Mouse (Mus musculus) lung, adult 2 months (tissue): Measurements from ENCODE around the gene Ctdsp2.

Experiments used
- CTCF ChIP-seq: fragments of 200-500 bp; IDR thresholded peaks from 2 replicates; pipeline ENCODE4 v1.5.1; 2011; ENCODE audit warnings: mild to moderate bottlenecking, low read length, control low read depth; ENCODE audit not compliant: insufficient read depth
- POLR2A ChIP-seq: fragments of 200-500 bp; IDR thresholded peaks from 2 replicates; pipeline ENCODE4 v1.6.1; 2011; ENCODE audit warnings: low read depth, mild to moderate bottlenecking, control low read depth, low read length, borderline replicate concordance; ENCODE audit errors: extremely low read depth

- no peak for TF ChIP-seq POLR2A
- TF ChIP-seq CTCF: no peak
These were observed 8.0 kb downstream of the Ctdsp2 start for GRCm38 (mm10) chr10:126986541-126986961.
